Mouse (Mus musculus) neural tube, embryonic 11.5 days (tissue): Measurements from ENCODE around the gene Cilp2. TPM values are rescaled to one million over a fixed set of nuclear protein-coding genes. Genes with fewer than 3 reads are reported as not detected.

ENCODE experiments used
- ATAC-seq: fragments of 200-750 bp; cut with Nextera tagmentation; 2 replicates; pipeline ENCODE4 v1.8.0; 2017; ENCODE audit warnings: moderate number of reproducible peaks, mild to moderate bottlenecking, moderate TSS enrichment, moderate library complexity; ENCODE audit not compliant: insufficient read depth, low FRiP score, low TSS enrichment
- DNase-seq: peaks from one replicate; pipeline ENCODE4 v3.0.0-alpha.2; 2015; ENCODE audit warnings: low spot score
- H3K27ac ChIP-seq: fragments of 300-500 bp; sonication (generic); 2 replicates; pipeline ENCODE4 v1.5.1; 2014; ENCODE audit warnings: low read depth, mild to moderate bottlenecking, low read length
- H3K27me3 ChIP-seq: fragments of 300-500 bp; sonication (generic); 2 replicates; pipeline ENCODE4 v1.6.1; 2014; ENCODE audit warnings: mild to moderate bottlenecking, low read length, mixed read lengths; ENCODE audit not compliant: control insufficient read depth, insufficient read depth
- H3K36me3 ChIP-seq: fragments of 300-500 bp; sonication (generic); 2 replicates; pipeline ENCODE4 v1.6.1; 2014; ENCODE audit warnings: mild to moderate bottlenecking, low read length, moderate library complexity, mixed read lengths; ENCODE audit not compliant: control insufficient read depth, insufficient read depth
- H3K4me1 ChIP-seq: fragments of 300-500 bp; sonication (generic); 2 replicates; pipeline ENCODE4 v1.6.1; 2014; ENCODE audit warnings: low read length, mixed read lengths; ENCODE audit not compliant: control insufficient read depth, insufficient read depth
- H3K4me2 ChIP-seq: fragments of 300-500 bp; sonication (generic); 2 replicates; pipeline ENCODE4 v1.6.1; 2014; ENCODE audit warnings: low read depth, mild to moderate bottlenecking, moderate library complexity
- H3K4me3 ChIP-seq: fragments of 300-500 bp; sonication (generic); 2 replicates; pipeline ENCODE4 v1.5.1; 2014; ENCODE audit warnings: low read depth, low read length
- H3K9ac ChIP-seq: fragments of 300-500 bp; sonication (generic); 2 replicates; pipeline ENCODE4 v1.6.1; 2014; ENCODE audit warnings: mild to moderate bottlenecking, low read length
- H3K9me3 ChIP-seq: fragments of 300-500 bp; sonication (generic); 2 replicates; pipeline ENCODE4 v1.6.1; 2016; ENCODE audit warnings: low read length; ENCODE audit not compliant: control insufficient read depth
- WGBS: fragments of 180-500 bp; shearing (Covaris S2); extraction: QIAGEN DNeasy Blood & Tissue Kit; methylation state at CpG from one replicate; pipeline ENCODE4 v1.1.7; 2014; 5-methylcytosine and 5-hydroxymethylcytosine counted together
- polyA plus RNA-seq: library from polyadenylated mRNA; unstranded; fragments of >200 nt; fragmentation: Nextera tagmentation; extraction: Ambion mirVana; gene quantifications from 2 replicates; pipeline ENCODE4 v1.2.1, GENCODE M21; 2014

Cilp2 gene
- polyA plus RNA-seq, 1 experiment from 2014 or later: 0.86 TPM

DNA sequence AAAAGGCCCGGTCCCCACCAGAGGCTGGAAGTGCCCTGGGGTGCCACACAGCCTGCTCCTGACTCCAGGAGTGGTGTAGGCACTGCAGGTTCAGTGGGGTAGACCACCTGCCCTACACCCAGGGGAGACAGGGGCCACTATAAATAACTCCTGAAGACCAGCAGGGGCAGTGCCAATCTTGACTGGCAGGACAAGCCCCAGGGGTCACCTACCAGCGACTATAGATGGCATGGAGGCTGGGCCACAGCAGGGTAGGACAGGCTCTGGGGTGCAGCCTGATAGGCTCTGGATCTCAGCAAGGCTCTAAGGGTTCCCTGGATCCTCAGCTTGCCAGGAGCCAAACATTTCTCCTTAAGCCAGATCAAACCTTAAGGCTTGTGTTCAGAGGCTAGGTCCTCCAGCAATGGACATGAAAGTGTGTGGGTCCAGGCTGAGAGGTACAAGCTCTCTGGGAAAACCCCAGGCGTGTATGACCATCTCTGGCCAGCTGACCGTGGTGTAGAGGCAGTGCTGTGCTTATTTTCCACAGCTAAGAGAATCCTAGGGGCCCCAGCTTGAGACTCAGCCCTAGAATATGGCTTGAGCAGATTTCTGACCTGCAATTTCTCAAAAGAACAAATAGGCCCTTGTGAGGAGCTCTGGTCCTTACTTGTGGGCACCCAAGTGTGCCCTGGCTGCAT, 8.4 kb upstream of the Cilp2 start:
- Histone ChIP-seq H3K27ac (no peak overlapping the region), H3K27me3 (no peaks in the 10 kb centered on the region), H3K4me2 (no peak overlapping the region), H3K4me3 (no peak overlapping the region), H3K4me1 (peaks cover 11% of the 10 kb centered on the region), H3K9ac (no peak overlapping the region), H3K9me3 (no peaks in the 10 kb centered on the region), H3K36me3 (no peaks in the 10 kb centered on the region; the same call in 1 of the 2 replicates)
- 81% methylated on average over 4 of the region's 4 CpGs for WGBS
- ATAC-seq: no peak
- DNase-seq: no peak

DNA sequence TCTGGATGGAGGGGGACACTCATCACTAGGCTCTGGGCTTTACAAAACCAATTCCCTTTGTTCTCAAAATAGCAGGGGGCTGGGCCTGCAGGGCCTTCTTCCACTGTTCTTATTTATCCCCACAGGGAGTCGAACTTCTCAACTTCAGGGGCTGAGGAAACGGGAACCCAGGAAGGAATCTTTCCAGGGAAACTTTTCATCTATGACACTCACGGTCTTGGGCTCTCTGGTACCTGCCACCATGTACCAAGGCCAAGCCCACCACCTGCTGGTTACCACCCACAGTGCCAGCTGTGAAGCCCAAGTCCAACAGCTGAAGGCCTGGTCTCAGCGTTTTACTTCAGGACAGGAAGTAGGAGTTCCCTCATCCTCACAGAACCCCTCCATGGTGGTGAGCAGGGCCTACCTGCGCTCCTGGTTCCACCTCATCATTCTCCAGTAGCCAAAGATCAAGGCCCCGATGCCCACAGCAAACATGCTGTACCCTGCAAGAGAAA, 7.4 kb upstream of the Cilp2 start:
- H3K9ac ChIP-seq: no peak overlapping the region
- DNase-seq: no peak
- H3K4me3 ChIP-seq: no peak overlapping the region
- peaks cover 9% of the 10 kb centered on the region for H3K27me3 ChIP-seq
- no peak overlapping the region for H3K27ac ChIP-seq
- no peak overlapping the region for H3K4me2 ChIP-seq
- 0 out of 2 replicates have a peak, but pooled peaks cover 3% of the 10 kb centered on the region for H3K4me1 ChIP-seq
- no peaks in the 10 kb centered on the region; the same call in 1 of the 2 replicates for H3K36me3 ChIP-seq
- H3K9me3 ChIP-seq: no peaks in the 10 kb centered on the region
- 45% methylated on average over 6 of the region's 6 CpGs for WGBS
- no peak for ATAC-seq

GRCm38 (mm10) chr8:69893863-69894262, 6.4 kb upstream of the Cilp2 start:
- ATAC-seq: 0 out of 2 replicates have a peak, but pooled peaks have one; percentile 18
- DNase-seq: peak; percentile 68
- H3K4me1 ChIP-seq: peaks cover 3% of the 10 kb centered on the region; the same call in 1 of the 2 replicates
- H3K36me3 ChIP-seq: no peaks in the 10 kb centered on the region; the same call in 1 of the 2 replicates
- peaks cover 19% of the 10 kb centered on the region for H3K27me3 ChIP-seq
- no peak overlapping the region for H3K9ac ChIP-seq
- no peak overlapping the region for H3K27ac ChIP-seq
- WGBS: 34% methylated on average over 17 of the region's 17 CpGs
- no peak overlapping the region for H3K4me3 ChIP-seq
- H3K9me3 ChIP-seq: no peaks in the 10 kb centered on the region
- H3K4me2 ChIP-seq: no peak overlapping the region

DNA sequence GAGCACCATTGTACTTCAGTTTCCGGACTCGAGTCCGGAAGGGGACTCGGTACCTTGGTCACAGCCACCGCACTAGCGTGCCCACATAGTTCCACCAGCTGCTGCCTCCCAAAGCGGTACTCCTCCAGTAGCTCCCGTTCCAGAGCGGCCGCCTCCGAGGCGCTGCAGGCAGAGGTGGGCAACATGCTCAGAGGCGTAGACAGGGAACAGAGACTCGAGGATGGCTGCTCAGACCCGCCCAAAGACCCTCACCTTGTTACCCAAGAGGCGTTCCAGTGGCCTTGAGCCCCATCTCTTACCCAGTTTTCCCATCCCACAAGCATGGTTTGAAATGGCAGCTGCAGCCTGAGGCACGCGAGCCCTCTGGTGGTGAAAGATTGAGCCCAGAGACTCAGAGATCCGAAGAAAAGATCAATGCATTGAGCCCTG, 3.3 kb upstream of the Cilp2 start:
- Histone ChIP-seq H3K4me2 (no peak overlapping the region), H3K9ac (no peak overlapping the region), H3K4me3 (no peak overlapping the region), H3K27ac (no peak overlapping the region), H3K9me3 (no peaks in the 10 kb centered on the region), H3K36me3 (no peaks in the 10 kb centered on the region; the same call in 1 of the 2 replicates), H3K27me3 (peaks cover 49% of the 10 kb centered on the region), H3K4me1 (peaks cover 8% of the 10 kb centered on the region)
- peak; percentile 75 for DNase-seq
- WGBS: 42% methylated on average over 19 of the region's 19 CpGs
- peak; percentile 13; the same call in 1 of the 2 replicates for ATAC-seq

DNA sequence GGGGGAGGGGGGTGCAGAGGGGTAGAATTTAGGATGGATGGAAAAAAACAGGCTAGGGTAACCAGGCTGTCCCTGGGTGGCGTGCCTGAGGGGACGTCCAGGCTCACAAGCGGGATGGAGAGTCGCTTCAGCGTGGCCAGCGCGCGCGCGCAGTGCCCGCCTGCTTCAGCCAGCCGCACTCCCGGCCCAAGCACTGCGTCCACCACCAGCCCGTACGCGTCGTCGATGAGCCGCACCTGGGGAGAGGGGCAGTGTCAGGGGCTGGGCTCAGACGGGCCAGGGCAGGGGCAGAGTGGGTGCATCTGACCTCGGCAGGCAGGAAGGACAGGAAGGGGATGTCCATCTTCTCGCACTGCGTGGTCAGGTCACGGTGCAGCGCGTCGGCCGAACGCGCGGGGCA, 1.4 kb upstream of the Cilp2 start:
- no peaks in the 10 kb centered on the region for H3K36me3 ChIP-seq
- no peak overlapping the region for H3K9ac ChIP-seq
- peak overlapping the region; percentile 14; the same call in 1 of the 2 replicates for H3K4me2 ChIP-seq
- no peaks in the 10 kb centered on the region for H3K9me3 ChIP-seq
- H3K4me3 ChIP-seq: peak overlapping the region; percentile 3; the same call in 1 of the 2 replicates
- DNase-seq (no peak), ATAC-seq (no peak)
- no peak overlapping the region for H3K27ac ChIP-seq
- 3% methylated on average over 32 of the region's 32 CpGs for whole genome bisulfite sequencing
- peaks cover 68% of the 10 kb centered on the region for H3K27me3 ChIP-seq
- H3K4me1 ChIP-seq: peaks cover 8% of the 10 kb centered on the region

DNA sequence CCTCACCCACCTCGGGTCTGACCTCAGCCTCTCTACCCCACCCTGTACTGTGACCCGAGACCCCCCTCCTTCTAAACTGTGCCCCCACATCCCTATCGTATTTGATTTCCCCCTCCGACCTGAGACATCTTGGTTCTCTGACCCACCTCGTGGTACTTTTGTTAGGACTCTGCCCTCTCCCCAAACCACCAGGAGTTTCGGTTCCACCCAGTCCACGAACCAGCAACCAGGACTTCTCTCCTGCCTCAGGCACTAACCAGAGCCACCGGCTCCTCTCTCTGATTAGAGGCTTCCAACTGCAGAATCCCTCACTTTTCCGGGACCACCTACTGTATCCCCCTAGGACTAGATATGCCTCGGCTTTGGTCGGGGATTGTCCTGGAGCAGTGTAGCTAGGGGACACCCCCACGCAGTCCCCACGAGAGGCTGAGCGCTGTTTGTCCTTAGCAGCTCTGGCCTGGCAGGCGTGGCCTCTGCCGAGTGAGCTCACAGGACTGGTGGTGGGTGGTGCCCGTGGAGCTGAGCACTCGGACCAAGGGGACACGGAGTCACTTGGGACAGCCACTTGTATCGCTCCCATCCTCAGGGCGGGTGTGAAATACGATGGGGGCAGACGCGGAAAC, 868 bp upstream of the Cilp2 start:
- Histone ChIP-seq H3K4me2 (peak overlapping the region; percentile 25; the same call in 1 of the 2 replicates), H3K9ac (no peak overlapping the region)
- DNase-seq: no peak

DNA sequence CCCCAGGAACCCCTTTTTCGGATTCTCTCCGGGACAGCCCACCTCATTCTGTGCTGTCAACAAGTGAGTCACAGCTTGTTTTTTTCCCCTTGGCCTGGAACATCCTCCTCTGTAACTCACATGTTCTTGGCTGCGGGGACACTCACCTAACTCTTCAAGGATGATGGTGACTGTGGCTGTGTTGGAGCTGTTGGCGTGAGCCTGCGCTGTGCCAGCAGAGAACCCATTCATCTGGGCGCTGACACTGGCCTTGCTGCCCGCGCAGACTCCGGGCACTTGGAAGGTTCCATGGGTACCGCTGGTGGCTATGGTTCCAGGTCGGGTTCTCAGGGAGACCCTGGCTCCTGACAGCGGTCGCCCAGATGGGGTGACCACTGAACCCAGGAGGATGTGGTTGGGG, 3.3 kb downstream of the Cilp2 start:
- no peak overlapping the region for H3K4me3 ChIP-seq
- 58% methylated on average over 13 of the region's 13 CpGs for WGBS
- no peak overlapping the region for H3K9ac ChIP-seq
- H3K36me3 ChIP-seq: no peaks in the 10 kb centered on the region
- H3K9me3 ChIP-seq: no peaks in the 10 kb centered on the region
- no peak for DNase-seq
- H3K27me3 ChIP-seq: peaks cover 100% of the 10 kb centered on the region
- ATAC-seq: no peak
- peaks cover 8% of the 10 kb centered on the region; the same call in 1 of the 2 replicates for H3K4me1 ChIP-seq
- H3K4me2 ChIP-seq: no peak overlapping the region
- no peak overlapping the region for H3K27ac ChIP-seq

More for the DNA sequence above, 868 bp upstream of the Cilp2 start:
- Histone ChIP-seq H3K4me1 (peaks cover 8% of the 10 kb centered on the region), H3K27me3 (peaks cover 73% of the 10 kb centered on the region), H3K9me3 (no peaks in the 10 kb centered on the region), H3K4me3 (peak overlapping the region; percentile 3; the same call in 1 of the 2 replicates), H3K36me3 (no peaks in the 10 kb centered on the region), H3K27ac (no peak overlapping the region)
- ATAC-seq: no peak
- WGBS: 7% methylated on average over 24 of the region's 24 CpGs

- Histone ChIP-seq H3K9me3 (no peaks in the 10 kb centered on the region), H3K27me3 (peaks cover 90% of the 10 kb centered on the region), H3K27ac (no peak overlapping the region), H3K4me2 (no peak overlapping the region), H3K4me1 (peaks cover 6% of the 10 kb centered on the region; the same call in 1 of the 2 replicates), H3K4me3 (peak overlapping the region; percentile 6; the same call in 1 of the 2 replicates), H3K9ac (no peak overlapping the region), H3K36me3 (no peaks in the 10 kb centered on the region)
- ATAC-seq (no peak; the same call in 1 of the 2 replicates), DNase-seq (no peak)
- WGBS: 14% methylated on average over 52 of the region's 52 CpGs
Measured at GRCm38 (mm10) chr8:69882833-69883600, 4.5 kb downstream of the Cilp2 start.
